Mouse (Mus musculus) megakaryocyte-erythroid progenitor cell, adult 5-6 weeks (primary cell): Measurements from ENCODE around the gene Dnajc5. TPM values are rescaled to one million over a fixed set of nuclear protein-coding genes. Genes with fewer than 3 reads are reported as not detected.

Experiments
- ATAC-seq: replicated peaks from 2 replicates; pipeline ENCODE4 v1.8.0; 2016; ENCODE audit warnings: mild to moderate bottlenecking, inconsistent platforms; ENCODE audit not compliant: severe bottlenecking, poor library complexity, low FRiP score, low TSS enrichment
- total RNA-seq, 2 experiments: library from RNA; stranded (forward) in 1 of 2; stranded (reverse) in 1 of 2; fragments of 200-1000, 215-1000 nt in 1 of 2; fragments of >200 nt in 1 of 2; fragmentation: Nextera tagmentation in 1 of 2; gene quantifications; 2 replicates each; pipeline ENCODE4 v1.2.3; 2014 to 2017

The Dnajc5 gene
- total RNA-seq, 2 experiments from 2014 or later, result 38.1 to 38.6 TPM

- ATAC-seq, result peak; percentile 13; the same call in 1 of the 2 replicates
Measured at GRCm38 (mm10) chr2:181598454-181599351, 78.4 kb downstream of the Dnajc5 start, which contains the start of gene Samd10. Gene Samd10 (minus strand): TSS chr2:181599212.

GRCm38 (mm10) chr2:181600226-181600758 lies 80.0 kb downstream of the Dnajc5 start:
- ATAC-seq, result no peak

GRCm38 (mm10) chr2:181600828-181601750 lies 80.8 kb downstream of the Dnajc5 start:
- ATAC-seq, result peak; percentile 91

DNA sequence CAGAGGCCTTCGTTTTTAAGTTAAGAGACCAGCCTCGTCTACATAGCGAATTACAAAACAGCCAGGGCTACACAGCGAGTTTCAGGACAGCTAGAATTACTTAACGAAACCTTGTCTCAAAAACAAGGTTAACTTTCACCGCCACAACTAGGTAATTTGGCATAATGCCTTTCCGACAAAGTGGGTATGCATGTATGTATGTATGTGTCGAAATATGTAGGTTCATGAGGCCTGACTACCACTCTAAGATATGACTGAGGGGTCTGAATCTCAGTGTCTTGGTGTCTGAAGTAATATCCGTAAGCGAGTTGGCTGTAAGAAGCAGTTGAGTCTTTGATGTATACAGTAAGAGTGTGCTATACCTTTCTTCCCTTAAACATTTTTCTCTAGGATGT lies 81.5 kb downstream of the Dnajc5 start:
- no peak for ATAC-seq

DNA sequence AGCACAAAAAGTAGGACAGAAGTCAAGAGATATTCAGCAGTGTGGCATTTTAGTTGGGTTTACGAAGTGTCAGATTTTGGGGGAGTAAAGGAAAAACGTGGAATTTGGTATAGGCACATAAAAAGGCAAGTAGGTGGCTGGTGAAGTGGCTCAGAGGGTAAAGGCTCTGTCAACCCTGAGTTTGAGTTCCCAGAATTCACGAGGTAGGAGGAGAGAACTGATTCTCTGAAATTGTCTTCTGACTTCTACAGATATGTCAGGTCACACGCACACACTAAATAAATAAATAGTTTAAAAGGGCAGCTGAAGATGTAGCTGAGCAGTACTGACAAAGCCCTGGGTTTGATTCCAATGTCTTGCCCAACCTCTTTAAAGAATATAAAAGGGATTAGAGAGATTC lies 82.1 kb downstream of the Dnajc5 start:
- ATAC-seq, result no peak

Other genes with a start within 250 kb of the Dnajc5 start
- 20.7 and 21.3 TPM in 2 replicates for gene Gmeb2, start 232.4 kb upstream of the Dnajc5 start, total RNA-seq (2014; fragmentation: Nextera tagmentation)
- gene Gmeb2, start 232.4 kb upstream of the Dnajc5 start, total RNA-seq (2017), result 8.5 and 9.4 TPM in 2 replicates
- not detected in 2 replicates for gene Stmn3, start 206.0 kb upstream of the Dnajc5 start, total RNA-seq (2014; fragmentation: Nextera tagmentation)
- not detected in 2 replicates for gene Stmn3, start 206.0 kb upstream of the Dnajc5 start, total RNA-seq (2017)
- 110 and 144 TPM in 2 replicates for gene Rtel1, start 200.7 kb upstream of the Dnajc5 start, total RNA-seq (2014; fragmentation: Nextera tagmentation)
- 45.6 and 78.9 TPM in 2 replicates for gene Rtel1, start 200.7 kb upstream of the Dnajc5 start, total RNA-seq (2017)
- 20.3 and 25.2 TPM in 2 replicates for gene Zgpat, start 155.6 kb upstream of the Dnajc5 start, total RNA-seq (2014; fragmentation: Nextera tagmentation)
- gene Zgpat, start 155.6 kb upstream of the Dnajc5 start, total RNA-seq (2017), result 26.2 and 45.0 TPM in 2 replicates
- 53.3 and 66.5 TPM in 2 replicates for gene Arfrp1, start 155.1 kb upstream of the Dnajc5 start, total RNA-seq (2014; fragmentation: Nextera tagmentation)
- gene Arfrp1, start 155.1 kb upstream of the Dnajc5 start, total RNA-seq (2017), result 52.8 and 72.9 TPM in 2 replicates
- 31.0 and 50.4 TPM in 2 replicates for gene Lime1, start 140.4 kb upstream of the Dnajc5 start, total RNA-seq (2014; fragmentation: Nextera tagmentation)
- 19.8 and 26.8 TPM in 2 replicates for gene Lime1, start 140.4 kb upstream of the Dnajc5 start, total RNA-seq (2017)
- 22.8 and 38.7 TPM in 2 replicates for gene Zbtb46, start 61.1 kb upstream of the Dnajc5 start, total RNA-seq (2014; fragmentation: Nextera tagmentation)
- 22.3 and 33.5 TPM in 2 replicates for gene Zbtb46, start 61.1 kb upstream of the Dnajc5 start, total RNA-seq (2017)
- not detected in 2 replicates for gene Abhd16b, start 27.3 kb upstream of the Dnajc5 start, total RNA-seq (2014; fragmentation: Nextera tagmentation)
- gene Abhd16b, start 27.3 kb upstream of the Dnajc5 start, total RNA-seq (2017), result not detected in 2 replicates
- gene Tpd52l2, start 23.3 kb upstream of the Dnajc5 start, total RNA-seq (2014; fragmentation: Nextera tagmentation), result 65.2 and 70.9 TPM in 2 replicates
- gene Tpd52l2, start 23.3 kb upstream of the Dnajc5 start, total RNA-seq (2017), result 106 and 151 TPM in 2 replicates
- 102 and 114 TPM in 2 replicates for gene Uckl1, start 64.4 kb downstream of the Dnajc5 start, total RNA-seq (2014; fragmentation: Nextera tagmentation)
- gene Uckl1, start 64.4 kb downstream of the Dnajc5 start, total RNA-seq (2017), result 42.3 and 65.4 TPM in 2 replicates
- gene Prpf6, start 71.4 kb downstream of the Dnajc5 start, total RNA-seq (2014; fragmentation: Nextera tagmentation), result 31.2 and 40.7 TPM in 2 replicates
- gene Prpf6, start 71.4 kb downstream of the Dnajc5 start, total RNA-seq (2017), result 95.2 and 125 TPM in 2 replicates
- 43.1 and 46.6 TPM in 2 replicates for gene Zfp512b, start 72.3 kb downstream of the Dnajc5 start, total RNA-seq (2014; fragmentation: Nextera tagmentation)
- 7.1 and 21.9 TPM in 2 replicates for gene Zfp512b, start 72.3 kb downstream of the Dnajc5 start, total RNA-seq (2017)
- 1.6 and 3.5 TPM in 2 replicates for gene Samd10, start 78.7 kb downstream of the Dnajc5 start, total RNA-seq (2014; fragmentation: Nextera tagmentation)
- 0.80 and 2.5 TPM in 2 replicates for gene Samd10, start 78.7 kb downstream of the Dnajc5 start, total RNA-seq (2017)
- gene Gm29797, start 136.5 kb downstream of the Dnajc5 start, total RNA-seq (2014; fragmentation: Nextera tagmentation), result not detected in 2 replicates
- not detected in 2 replicates for gene Gm29797, start 136.5 kb downstream of the Dnajc5 start, total RNA-seq (2017)
- gene Sox18, start 151.2 kb downstream of the Dnajc5 start, total RNA-seq (2014; fragmentation: Nextera tagmentation), result not detected in 2 replicates
- not detected in 2 replicates for gene Sox18, start 151.2 kb downstream of the Dnajc5 start, total RNA-seq (2017)
- gene Tcea2, start 159.8 kb downstream of the Dnajc5 start, total RNA-seq (2014; fragmentation: Nextera tagmentation), result 8.2 and 9.0 TPM in 2 replicates
- gene Tcea2, start 159.8 kb downstream of the Dnajc5 start, total RNA-seq (2017), result 3.4 and 4.5 TPM in 2 replicates
- gene Rgs19, start 173.5 kb downstream of the Dnajc5 start, total RNA-seq (2014; fragmentation: Nextera tagmentation), result 55.6 and 78.0 TPM in 2 replicates
- 20.5 and 23.7 TPM in 2 replicates for gene Rgs19, start 173.5 kb downstream of the Dnajc5 start, total RNA-seq (2017)
- not detected in 2 replicates for gene Lkaaear1, start 178.0 kb downstream of the Dnajc5 start, total RNA-seq (2014; fragmentation: Nextera tagmentation)
- gene Lkaaear1, start 178.0 kb downstream of the Dnajc5 start, total RNA-seq (2017), result not detected in 2 replicates
- gene Oprl1, start 194.5 kb downstream of the Dnajc5 start, total RNA-seq (2014; fragmentation: Nextera tagmentation), result 0.90 TPM in 1 of 2 replicates, not detected in the other
- not detected in 2 replicates for gene Oprl1, start 194.5 kb downstream of the Dnajc5 start, total RNA-seq (2017)
- gene Myt1, start 242.8 kb downstream of the Dnajc5 start, total RNA-seq (2014; fragmentation: Nextera tagmentation), result not detected in 2 replicates
- gene Myt1, start 242.8 kb downstream of the Dnajc5 start, total RNA-seq (2017), result not detected in 2 replicates